Mouse (Mus musculus) kidney, adult 2 months (tissue): ENCODE results near the gene Gm21762. TPM values are rescaled to one million over a fixed set of nuclear protein-coding genes. Genes with fewer than 3 reads are reported as not detected.
"Not testable (repeated sequence)": the region's sequence is repeated elsewhere in the genome, so short reads cannot be mapped to it uniquely, and the experiment has no call there.

Experiments
- DNase-seq: peaks from one replicate; pipeline ENCODE4 v3.0.0; 2021
- H3K27ac ChIP-seq: fragments of 200-500 bp; 2 replicates; pipeline ENCODE4 v1.5.1; 2012; ENCODE audit warnings: low read depth, low read length, control low read depth, inconsistent platforms; ENCODE audit not compliant: insufficient read depth
- H3K27me3 ChIP-seq: fragments of 200-500 bp; replicated peaks from 2 replicates; pipeline ENCODE4 v1.6.1; 2012; ENCODE audit warnings: mild to moderate bottlenecking, moderate library complexity, low read length, inconsistent platforms; ENCODE audit not compliant: control insufficient read depth, insufficient read depth
- H3K36me3 ChIP-seq: fragments of 200-500 bp; 2 replicates; pipeline ENCODE4 v1.6.1; 2012; ENCODE audit warnings: mild to moderate bottlenecking, moderate library complexity, low read length, inconsistent platforms; ENCODE audit not compliant: control insufficient read depth, insufficient read depth
- H3K4me1 ChIP-seq: fragments of 200-500 bp; 2 replicates; pipeline ENCODE4 v1.6.1; 2011; ENCODE audit warnings: low read length; ENCODE audit not compliant: control insufficient read depth, insufficient read depth
- H3K4me3 ChIP-seq: fragments of 200-500 bp; 2 replicates; pipeline ENCODE4 v1.5.1; 2011; ENCODE audit warnings: mild to moderate bottlenecking, low read depth, low read length, control low read depth; ENCODE audit not compliant: insufficient read depth
- WGBS: fragments of 180-500 bp; shearing (Covaris S2); methylation state at CpG from one replicate; pipeline ENCODE4 v1.1.7; 2018; 5-methylcytosine and 5-hydroxymethylcytosine counted together
- polyA plus RNA-seq: library from polyadenylated mRNA; depleted of rRNA; stranded (reverse); fragments of >200 nt; gene quantifications from 2 replicates; pipeline ENCODE4 v1.2.3, GENCODE M21; 2012; rRNA removed

Gene Gm21762
- 0.19 and 0.81 TPM in 2 replicates for polyA plus RNA-seq

DNA sequence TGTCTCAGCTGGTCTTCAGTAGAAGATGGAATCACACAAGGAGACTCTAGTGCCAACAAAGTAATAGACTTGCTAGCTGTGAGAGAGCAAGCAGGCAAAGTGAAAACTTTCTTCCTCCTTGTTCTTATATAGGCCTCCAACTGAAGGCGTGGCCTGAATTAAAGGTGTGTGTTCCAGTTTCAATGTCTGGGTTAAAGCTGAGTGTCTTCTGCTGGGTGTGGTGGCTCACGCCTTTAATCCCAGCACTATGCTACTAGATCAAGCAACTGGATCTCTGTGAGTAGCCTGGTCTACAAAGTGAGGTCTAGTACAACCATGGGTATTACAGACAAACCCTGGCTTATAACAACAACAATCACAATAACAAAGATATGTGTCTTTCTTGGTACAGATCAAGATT lies at the start of gene Gm21762:
Gene Gm21762 (minus strand): TSS at position 101 of the 400 bp plus-strand sequence.
- H3K27me3 ChIP-seq, DNase-seq: not testable (repeated sequence)

DNA sequence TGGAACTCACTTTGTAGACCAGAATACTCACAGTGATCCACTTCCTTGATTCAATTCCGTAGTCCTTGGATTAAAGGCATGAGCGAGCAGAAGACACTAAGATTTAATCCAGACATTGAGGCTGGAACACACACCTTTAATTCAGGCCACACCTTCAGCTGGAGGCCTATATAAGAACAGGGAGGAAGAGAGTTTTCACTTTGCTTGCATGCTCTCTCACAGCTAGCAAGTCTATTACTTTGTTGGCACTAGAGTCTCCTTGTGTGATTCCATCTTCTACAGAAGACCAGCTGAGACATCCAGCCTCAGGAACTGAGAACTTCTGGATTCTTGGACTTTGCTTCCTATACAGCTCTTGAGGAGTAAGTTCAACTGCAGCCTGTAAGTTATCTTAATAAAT lies 47.1 kb upstream of the Gm21762 start, which contains the start of gene AF067061:
Gene AF067061 (plus strand): TSS at position 245 of the 400 bp plus-strand sequence.
- H3K36me3 ChIP-seq, H3K27ac ChIP-seq, DNase-seq, H3K4me3 ChIP-seq, H3K27me3 ChIP-seq, H3K4me1 ChIP-seq: not testable (repeated sequence)
- WGBS: 66% methylated on average over 2 of the region's 2 CpGs

More for the DNA sequence above, at the start of gene Gm21762:
- H3K4me3 ChIP-seq, H3K4me1 ChIP-seq, H3K27ac ChIP-seq, H3K36me3 ChIP-seq: not testable (repeated sequence)
- WGBS: no CpG with 5 or more reads among the region's 2 CpGs

DNA sequence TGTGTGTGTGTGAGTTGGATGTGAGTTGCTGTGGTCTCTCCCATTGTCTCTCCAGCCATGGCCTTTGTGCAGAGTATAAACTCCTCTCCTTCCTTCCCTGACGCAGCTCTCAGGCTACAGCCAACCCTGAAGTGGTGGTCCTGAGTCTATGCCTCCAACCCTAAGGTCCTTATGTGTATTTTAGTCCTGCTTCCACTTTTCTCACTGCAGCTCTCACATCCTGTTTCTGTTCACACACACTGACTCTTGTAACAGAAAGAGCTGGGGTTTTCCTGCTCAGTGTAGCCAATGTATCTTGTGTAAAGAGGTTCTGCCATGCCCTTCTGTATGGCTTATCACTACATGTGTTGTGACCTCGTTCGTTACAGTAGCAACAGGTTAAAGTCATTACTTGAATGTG lies 44.0 kb upstream of the Gm21762 start:
- not testable (repeated sequence) for H3K36me3 ChIP-seq, H3K4me1 ChIP-seq
- WGBS: 67% methylated on average over 3 of the region's 3 CpGs

DNA sequence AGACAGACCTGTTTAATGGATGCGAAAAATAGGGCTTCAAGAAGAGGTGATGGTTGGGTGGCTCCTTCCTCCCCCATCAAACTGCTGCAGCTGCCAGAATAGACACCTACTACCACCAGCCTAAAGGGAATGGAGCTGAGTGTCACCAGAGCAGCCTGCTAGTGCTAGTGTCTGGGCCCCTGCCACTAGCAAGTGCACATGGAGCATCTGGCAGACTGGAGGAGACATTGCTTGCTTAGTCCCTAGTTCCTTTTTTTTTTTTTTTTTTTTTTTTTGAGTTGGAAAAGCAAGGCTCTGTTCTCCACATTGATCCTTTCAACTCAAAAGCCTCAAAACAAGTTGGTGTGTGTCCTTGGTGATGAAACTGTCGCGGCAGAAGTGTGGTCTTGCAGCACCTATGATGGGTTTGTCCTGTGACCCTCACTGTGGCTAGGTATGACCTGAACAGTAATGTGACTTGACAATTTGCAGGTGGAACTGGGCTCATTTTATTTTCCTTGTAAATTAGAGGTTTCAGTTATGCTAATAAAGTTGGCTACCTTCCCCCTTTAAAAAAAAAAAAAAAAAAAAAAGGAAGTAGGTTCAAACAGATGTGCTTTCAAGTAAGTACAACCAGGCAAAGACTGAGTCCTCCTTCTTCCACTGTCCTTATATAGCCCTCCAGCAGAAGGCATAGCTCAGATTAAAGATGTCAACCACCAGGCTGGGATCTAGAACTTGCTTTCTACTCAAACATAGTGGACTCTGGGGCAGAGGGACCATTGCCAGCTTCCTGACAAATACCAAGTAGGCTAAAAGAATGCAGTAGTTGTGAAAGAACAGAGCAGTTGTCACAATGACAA lies 43.3 kb upstream of the Gm21762 start:
- not testable (repeated sequence) for H3K4me3 ChIP-seq, H3K4me1 ChIP-seq, H3K27ac ChIP-seq, DNase-seq, H3K27me3 ChIP-seq, H3K36me3 ChIP-seq
- 80% methylated on average over 3 of the region's 3 CpGs for WGBS

More for the DNA sequence above, 44.0 kb upstream of the Gm21762 start:
- H3K27ac ChIP-seq, H3K27me3 ChIP-seq, H3K4me3 ChIP-seq, DNase-seq: not testable (repeated sequence)

DNA sequence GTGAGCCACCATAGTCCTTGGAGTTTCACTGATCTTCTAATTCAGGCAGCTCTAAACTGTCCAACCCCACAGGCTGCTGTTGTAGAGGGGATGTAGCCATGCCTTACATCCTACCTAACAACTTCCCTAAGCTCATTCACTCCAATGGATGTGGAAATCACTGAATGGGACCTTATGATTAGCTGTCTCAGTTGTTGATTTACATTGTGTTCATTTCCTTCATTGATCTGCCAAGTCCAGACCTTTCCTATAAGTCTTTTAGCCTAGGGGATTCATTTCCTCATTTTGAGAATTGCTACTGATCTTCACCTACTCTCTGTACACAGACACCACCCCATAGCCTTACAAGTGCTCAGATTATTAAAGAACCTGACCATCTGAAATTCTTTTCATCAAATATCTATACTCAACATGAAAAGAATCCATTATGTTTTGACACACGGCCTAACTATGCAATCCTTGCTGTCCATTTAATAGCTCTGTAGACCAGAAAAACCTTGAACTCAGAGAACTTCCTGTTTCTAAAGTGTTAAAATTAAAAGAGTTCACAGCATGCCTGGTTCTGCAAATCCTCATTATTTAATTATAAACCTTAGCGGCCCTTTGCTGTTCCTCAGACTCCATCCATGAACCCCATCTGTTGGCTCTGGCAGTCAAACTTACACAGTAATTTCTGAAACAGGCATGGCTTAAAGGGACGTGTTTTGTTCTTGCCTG lies 35.6 kb upstream of the Gm21762 start:
- H3K4me1 ChIP-seq, H3K4me3 ChIP-seq, H3K27me3 ChIP-seq, DNase-seq, H3K36me3 ChIP-seq, H3K27ac ChIP-seq: not testable (repeated sequence)
- WGBS: 77% methylated on average over 2 of the region's 3 CpGs

DNA sequence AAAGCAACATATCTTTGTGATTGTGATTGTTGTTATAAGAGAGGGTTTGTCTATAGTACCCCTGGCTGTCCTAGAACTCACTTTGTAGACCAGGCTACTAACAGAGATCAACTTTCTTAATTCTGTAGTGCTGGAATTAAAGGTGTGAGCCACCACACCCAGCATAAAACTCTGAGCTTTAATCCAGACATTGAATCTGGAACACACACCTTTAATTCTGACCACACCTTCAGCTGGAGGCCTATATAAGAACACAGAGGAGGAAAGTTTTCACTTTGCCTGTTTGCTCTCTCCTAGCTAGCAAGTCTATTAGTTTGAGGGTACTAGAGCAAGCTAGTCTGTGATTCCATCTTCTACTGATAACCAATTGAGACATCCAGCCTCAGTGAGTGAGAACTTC lies 23.1 kb upstream of the Gm21762 start, which contains the start of gene Gm21731:
Gene Gm21731 (plus strand): TSS at position 301 of the 400 bp plus-strand sequence.
- H3K4me3 ChIP-seq, DNase-seq, H3K4me1 ChIP-seq, H3K27me3 ChIP-seq, H3K36me3 ChIP-seq, H3K27ac ChIP-seq: not testable (repeated sequence)

DNA sequence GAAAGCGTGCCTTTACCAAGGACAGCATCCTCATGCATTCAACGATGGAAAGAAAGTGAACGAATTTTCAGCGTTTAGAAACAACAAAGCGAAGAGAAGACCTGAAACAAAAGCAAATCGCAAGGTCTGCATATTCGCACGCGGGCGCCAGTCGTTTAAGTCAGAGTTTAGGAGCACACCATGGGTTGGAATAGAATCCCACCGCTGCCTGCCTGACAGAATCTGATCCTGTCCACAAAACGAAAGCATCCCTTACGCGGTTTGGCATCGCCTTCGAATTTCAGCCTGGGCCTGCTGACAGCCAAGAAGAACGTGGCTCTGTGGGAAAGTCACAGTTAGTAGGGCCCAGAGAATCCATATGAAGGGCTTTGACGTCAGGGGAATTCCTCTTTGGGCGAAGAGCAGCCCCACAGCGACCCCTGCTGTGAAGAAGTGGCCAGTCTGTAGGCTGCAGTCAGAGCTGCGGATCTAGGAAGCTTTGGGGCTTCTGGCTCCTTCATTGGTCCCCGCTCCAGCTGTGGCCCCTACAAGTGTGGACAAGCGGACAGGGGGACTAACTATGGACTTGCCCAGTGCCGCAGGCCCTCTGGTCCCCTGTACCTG lies 16.8 kb upstream of the Gm21762 start:
- H3K4me1 ChIP-seq, H3K4me3 ChIP-seq, H3K27ac ChIP-seq, DNase-seq, H3K27me3 ChIP-seq, H3K36me3 ChIP-seq: not testable (repeated sequence)
- WGBS: 79% methylated on average over 13 of the region's 25 CpGs

DNA sequence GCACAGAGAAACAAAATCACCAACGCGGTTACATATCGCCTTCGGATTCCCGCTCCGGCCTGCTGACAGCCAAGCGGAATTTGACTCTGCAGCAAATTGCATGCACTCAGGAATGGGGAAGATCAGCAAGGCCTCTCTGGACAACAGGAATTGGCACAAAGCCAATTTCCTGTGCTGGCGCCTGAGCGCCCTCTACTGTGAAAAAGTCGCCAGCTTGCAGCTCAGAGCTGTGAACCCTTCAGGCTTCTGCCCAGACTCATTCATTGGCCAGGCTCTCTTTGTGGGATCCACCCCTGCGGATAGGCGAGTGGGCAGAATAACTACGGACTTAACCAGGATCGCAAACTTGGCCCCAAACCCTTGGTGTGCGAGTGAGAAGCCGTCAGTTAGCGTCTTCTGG lies 16.1 kb upstream of the Gm21762 start:
- not testable (repeated sequence) for H3K4me1 ChIP-seq, H3K27me3 ChIP-seq, H3K36me3 ChIP-seq, DNase-seq, H3K4me3 ChIP-seq, H3K27ac ChIP-seq
- 95% methylated on average over 17 of the region's 17 CpGs for WGBS

DNA sequence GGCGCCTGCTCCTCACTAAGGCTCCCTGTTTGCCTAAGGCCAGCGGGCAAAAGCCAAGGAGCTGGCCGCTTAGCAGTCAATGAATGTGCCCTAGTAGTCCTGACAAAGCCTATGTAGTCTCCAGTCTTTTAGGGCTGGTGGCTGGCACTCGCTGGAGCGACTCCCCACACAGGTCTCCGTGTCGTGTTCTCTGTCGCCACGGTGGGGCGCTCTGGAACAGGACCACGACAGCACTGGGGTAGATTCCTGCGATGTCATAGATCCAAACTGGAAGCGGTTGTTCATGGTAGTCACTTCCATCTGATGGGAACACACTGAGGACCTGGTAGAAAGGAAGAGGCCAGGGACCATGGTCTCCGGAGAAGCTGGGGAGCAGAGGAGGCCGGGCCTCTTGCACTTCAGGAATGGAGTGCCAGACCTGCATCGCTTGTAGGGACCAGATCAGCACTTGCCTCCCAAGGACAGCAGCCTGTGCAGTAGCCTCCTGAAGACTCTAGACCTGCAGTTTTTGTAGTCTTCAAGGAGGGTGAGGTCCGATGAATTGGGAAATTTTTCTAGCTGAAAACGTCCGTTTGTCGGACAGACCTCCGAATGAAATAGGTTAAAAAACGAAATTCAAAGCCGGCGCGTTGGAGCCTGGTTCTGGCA lies 7.4 kb upstream of the Gm21762 start:
- not testable (repeated sequence) for H3K27ac ChIP-seq, H3K4me1 ChIP-seq, DNase-seq, H3K4me3 ChIP-seq, H3K27me3 ChIP-seq, H3K36me3 ChIP-seq
- 93% methylated on average over 16 of the region's 25 CpGs for WGBS

DNA sequence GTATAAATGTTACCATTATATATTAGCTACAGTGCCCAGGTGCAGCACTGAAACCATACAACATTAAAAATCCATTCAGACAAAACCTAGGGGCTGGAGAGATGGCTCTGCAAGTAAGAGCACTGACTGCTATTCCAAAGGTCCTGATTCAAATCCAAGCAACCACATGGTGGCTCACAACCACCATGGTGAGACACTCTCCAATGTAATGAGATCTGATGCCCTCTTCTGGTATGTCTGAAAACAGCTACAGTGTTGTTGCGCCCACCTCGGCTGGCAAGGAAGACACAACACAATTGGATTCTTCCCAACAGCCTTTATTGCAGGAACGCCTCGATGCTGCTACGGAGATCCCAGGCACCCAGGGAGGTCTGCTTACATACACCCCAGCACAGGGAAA lies 5.2 kb upstream of the Gm21762 start:
- H3K4me3 ChIP-seq, H3K4me1 ChIP-seq, H3K36me3 ChIP-seq, H3K27ac ChIP-seq, DNase-seq, H3K27me3 ChIP-seq: not testable (repeated sequence)
- WGBS: 79% methylated on average over 5 of the region's 5 CpGs
